27 mouse cellular contexts compared by ENCODE assay signal in genomic region chr2:73415892-73416291, GRCm38 (mm10). TPM values are rescaled to one million over a fixed set of nuclear protein-coding genes. Genes with fewer than 3 reads are reported as not detected.
DNase-seq lines count a peak whose midpoint lies in the region; ATAC-seq and TF ChIP-seq lines count a peak whose summit lies in the region.
"Had no signal": no experiment of that assay in that cellular context is flagged by ENCODE, and none has a peak within 500 bp of the region (broad histone marks: within the 10 kb centered on the region; RNA-seq: fewer than 3 reads in every experiment).

No protein-coding gene starts in this region.

- no peak for TF ChIP-seq CTCF in lung, embryonic 14.5 days (IDR thresholded peaks at IDR 0.05; ENCODE audit: low read depth)

- H3K4me1 ChIP-seq in lung, embryonic 14.5 days (ENCODE audit: insufficient read depth): no peaks in the 10 kb centered on the region
- H3K4me1 ChIP-seq: heart, embryonic 15.5 days; hindbrain, embryonic 12.5 days; kidney, embryonic 15.5 days; liver, embryonic 13.5 days; neural tube, embryonic 12.5 days had no signal

- H3K27me3 ChIP-seq in lung, embryonic 14.5 days (ENCODE audit: insufficient read depth, low read length): no peaks in the 10 kb centered on the region
- H3K27me3 ChIP-seq: forebrain, embryonic 12.5 days; heart, embryonic 15.5 days; kidney, embryonic 15.5 days; limb, embryonic 13.5 days; neural tube, embryonic 12.5 days had no signal

- ATAC-seq in frontal cortex, adult (ENCODE audit: low TSS enrichment): peak; percentile 65
- ATAC-seq in lung, embryonic 14.5 days (ENCODE audit: insufficient read depth): no peak
- ATAC-seq: hindbrain, postnatal 0 days had no signal

- no peaks in the 10 kb centered on the region for H3K9me3 ChIP-seq in lung, embryonic 14.5 days (ENCODE audit: low read depth, low read length)
- H3K9me3 ChIP-seq: forebrain, embryonic 12.5 days; heart, embryonic 15.5 days; hindbrain, embryonic 12.5 days; kidney, embryonic 15.5 days; limb, embryonic 13.5 days; liver, embryonic 13.5 days; midbrain, embryonic 12.5 days; neural tube, embryonic 12.5 days had no signal

- no peak overlapping the region for H3K27ac ChIP-seq in lung, embryonic 14.5 days (ENCODE audit: low read depth)
- H3K27ac ChIP-seq: forebrain, embryonic 12.5 days; heart, embryonic 15.5 days; hindbrain, embryonic 12.5 days; hindbrain, postnatal 0 days; kidney, embryonic 15.5 days; layer of hippocampus, adult 2 months; limb, embryonic 13.5 days; liver, embryonic 13.5 days; midbrain, embryonic 12.5 days; neural tube, embryonic 12.5 days had no signal

- WGBS in lung, embryonic 14.5 days: 48% methylated on average over 5 of the region's 5 CpGs

- no peak overlapping the region for H3K4me2 ChIP-seq in lung, embryonic 14.5 days
- H3K4me2 ChIP-seq: forebrain, embryonic 12.5 days; heart, embryonic 15.5 days; hindbrain, embryonic 12.5 days; kidney, embryonic 15.5 days; limb, embryonic 13.5 days; liver, embryonic 13.5 days; midbrain, embryonic 12.5 days; neural tube, embryonic 12.5 days had no signal

- no peak overlapping the region for H3K9ac ChIP-seq in lung, embryonic 14.5 days
- H3K9ac ChIP-seq: forebrain, embryonic 12.5 days; heart, embryonic 15.5 days; hindbrain, embryonic 12.5 days; kidney, embryonic 15.5 days; limb, embryonic 13.5 days; liver, embryonic 13.5 days; midbrain, embryonic 12.5 days; neural tube, embryonic 12.5 days had no signal

- no peaks in the 10 kb centered on the region for H3K36me3 ChIP-seq in lung, embryonic 14.5 days (ENCODE audit: insufficient read depth)
- H3K36me3 ChIP-seq: forebrain, embryonic 12.5 days; heart, embryonic 15.5 days; hindbrain, embryonic 12.5 days; kidney, embryonic 15.5 days; limb, embryonic 13.5 days; liver, embryonic 13.5 days; midbrain, embryonic 12.5 days; neural tube, embryonic 12.5 days had no signal

- DNase-seq in frontal cortex, postnatal 25 days (ENCODE audit: low spot score in 2 of 2): no peak
- DNase-seq in lung, embryonic 14.5 days: peak; percentile 47
- no peak for DNase-seq in lung, postnatal 36 days
- peak; percentile 23 for DNase-seq in fat pad, adult 2 months (ENCODE audit: extremely low read depth, low read depth, low spot score)
- no peak for DNase-seq in urinary bladder, adult 18-20 months (ENCODE audit: low spot score in 2 of 2)
- no peak for DNase-seq in cerebellum, adult 11 months
- DNase-seq: adrenal gland, postnatal 25 days; cerebellum, adult 2 months; cerebellum, postnatal 14 days; gastrocnemius, postnatal 36 days; heart, postnatal 36 days; kidney, adult 18-20 months; kidney, postnatal 36 days; liver, embryonic 13.5 days; lung, adult 18-20 months had no signal

- H3K4me3 ChIP-seq in lung, embryonic 14.5 days (ENCODE audit: low read depth, low read length): no peak overlapping the region
- H3K4me3 ChIP-seq: erythroblast, embryonic 14.5 days; forebrain, embryonic 12.5 days; heart, embryonic 15.5 days; hindbrain, embryonic 12.5 days; kidney, embryonic 15.5 days; layer of hippocampus, adult 2 months; limb, embryonic 13.5 days; liver, embryonic 13.5 days; midbrain, embryonic 12.5 days; myocyte; neural tube, embryonic 12.5 days had no signal

RNA-seq across cellular contexts. Expression of gene Gpr155, which starts 29.5 kb away (rescaled TPM):
- polyA plus RNA-seq in lung, embryonic 14.5 days (2014; fragmentation: Nextera tagmentation; extraction: Ambion mirVana): 6.2 and 6.9 TPM in 2 replicates

Comparison
In these comparisons a context has a peak if more than half of its experiments do, and no peak if none do; other contexts are left out.
1. DNase-seq: peak in lung, embryonic 14.5 days (single experiment) and fat pad, adult 2 months (single experiment); none in frontal cortex, postnatal 25 days (0 of 2), lung, postnatal 36 days (single experiment), urinary bladder, adult 18-20 months (0 of 2) and cerebellum, adult 11 months (single experiment).